Mouse (Mus musculus): Measurements from ENCODE around the gene Mrpl33. TPM values are rescaled to one million over a fixed set of nuclear protein-coding genes. Genes with fewer than 3 reads are reported as not detected.

Mrpl33 gene
- polyA plus RNA-seq, 1 experiment from 2014 or later, result 240 TPM

- no peak for ATAC-seq (ENCODE audit: low read depth)
- H3K27me3 ChIP-seq, result no peaks in the 10 kb centered on the region; the same call in 1 of the 2 replicates
- no peak overlapping the region for H3K27ac ChIP-seq
- 0 out of 2 replicates have a peak overlapping the region, but pooled peaks have one; percentile 58 for H3K9ac ChIP-seq
- WGBS (ENCODE audit: insufficient replicate concordance), result 62% methylated on average over 6 of the region's 6 CpGs
- no peaks in the 10 kb centered on the region for H3K9me3 ChIP-seq (replicated peaks)
- peaks cover 25% of the 10 kb centered on the region for H3K4me1 ChIP-seq (replicated peaks)
- peak overlapping the region; percentile 74 for H3K4me2 ChIP-seq
- peak overlapping the region; percentile 53; the same call in 1 of the 2 replicates for H3K4me3 ChIP-seq (replicated peaks)
- no peaks in the 10 kb centered on the region for H3K36me3 ChIP-seq
- DNase-seq, result no peak
These were observed 752 bp downstream of the Mrpl33 start for GRCm38 (mm10) chr5:31597430-31597944.

GRCm38 (mm10) chr5:31598121-31598520 is 1.4 kb downstream of the Mrpl33 start:
- H3K27ac ChIP-seq, result no peak overlapping the region
- ATAC-seq (ENCODE audit: low read depth), result no peak
- H3K4me1 ChIP-seq (replicated peaks), result peaks cover 29% of the 10 kb centered on the region
- no peaks in the 10 kb centered on the region for H3K9me3 ChIP-seq (replicated peaks)
- no peak overlapping the region for H3K4me2 ChIP-seq
- H3K27me3 ChIP-seq, result no peaks in the 10 kb centered on the region; the same call in 1 of the 2 replicates
- no peak overlapping the region for H3K4me3 ChIP-seq (replicated peaks)
- WGBS (ENCODE audit: insufficient replicate concordance), result 66% methylated on average over 7 of the region's 7 CpGs
- DNase-seq, result no peak
- no peaks in the 10 kb centered on the region for H3K36me3 ChIP-seq
- no peak overlapping the region for H3K9ac ChIP-seq

GRCm38 (mm10) chr5:31598579-31598978 is 1.8 kb downstream of the Mrpl33 start:
- Histone ChIP-seq H3K4me3 (replicated peaks) (no peak overlapping the region), H3K27me3 (no peaks in the 10 kb centered on the region; the same call in 1 of the 2 replicates), H3K9me3 (replicated peaks) (no peaks in the 10 kb centered on the region), H3K9ac (no peak overlapping the region), H3K4me2 (no peak overlapping the region), H3K27ac (no peak overlapping the region), H3K4me1 (replicated peaks) (peaks cover 29% of the 10 kb centered on the region), H3K36me3 (no peaks in the 10 kb centered on the region)
- DNase-seq (no peak), ATAC-seq (ENCODE audit: low read depth) (no peak)
- 53% methylated on average over 4 of the region's 4 CpGs for WGBS (ENCODE audit: insufficient replicate concordance)

GRCm38 (mm10) chr5:31599161-31599560 is 2.4 kb downstream of the Mrpl33 start:
- H3K9ac ChIP-seq, result no peak overlapping the region
- no peak overlapping the region for H3K27ac ChIP-seq
- H3K4me3 ChIP-seq (replicated peaks), result no peak overlapping the region
- H3K4me2 ChIP-seq, result no peak overlapping the region
- 72% methylated on average over 2 of the region's 2 CpGs for WGBS (ENCODE audit: insufficient replicate concordance)
- no peaks in the 10 kb centered on the region; the same call in 1 of the 2 replicates for H3K27me3 ChIP-seq
- no peak for ATAC-seq (ENCODE audit: low read depth)
- no peak for DNase-seq
- H3K4me1 ChIP-seq (replicated peaks), result peaks cover 29% of the 10 kb centered on the region
- H3K36me3 ChIP-seq, result no peaks in the 10 kb centered on the region
- no peaks in the 10 kb centered on the region for H3K9me3 ChIP-seq (replicated peaks)

- 0 out of 2 replicates have a peak, but pooled peaks have one; percentile 48 for ATAC-seq (ENCODE audit: low read depth)
- 44% methylated on average over 7 of the region's 7 CpGs for WGBS (ENCODE audit: insufficient replicate concordance)
- no peak for DNase-seq
These were observed 4.5 kb downstream of the Mrpl33 start for GRCm38 (mm10) chr5:31601162-31601722.

GRCm38 (mm10) chr5:31602377-31602776 is 5.6 kb downstream of the Mrpl33 start:
- no peaks in the 10 kb centered on the region; the same call in 1 of the 2 replicates for H3K27me3 ChIP-seq
- no peak overlapping the region for H3K4me2 ChIP-seq
- 50% methylated on average over 1 of the region's 1 CpGs for WGBS (ENCODE audit: insufficient replicate concordance)
- ATAC-seq (ENCODE audit: low read depth) (peak; percentile 45), DNase-seq (peak; percentile 31)
- peak overlapping the region; percentile 13; the same call in 1 of the 2 replicates for H3K27ac ChIP-seq
- no peak overlapping the region for H3K4me3 ChIP-seq (replicated peaks)
- H3K9ac ChIP-seq, result no peak overlapping the region
- no peaks in the 10 kb centered on the region for H3K36me3 ChIP-seq
- H3K4me1 ChIP-seq (replicated peaks), result peaks cover 17% of the 10 kb centered on the region
- no peaks in the 10 kb centered on the region for H3K9me3 ChIP-seq (replicated peaks)

More at GRCm38 (mm10) chr5:31601162-31601722, 4.5 kb downstream of the Mrpl33 start:
- Histone ChIP-seq H3K36me3 (no peaks in the 10 kb centered on the region), H3K4me1 (replicated peaks) (peaks cover 28% of the 10 kb centered on the region), H3K27ac (no peak overlapping the region), H3K9ac (no peak overlapping the region), H3K27me3 (no peaks in the 10 kb centered on the region; the same call in 1 of the 2 replicates), H3K9me3 (replicated peaks) (no peaks in the 10 kb centered on the region), H3K4me2 (no peak overlapping the region), H3K4me3 (replicated peaks) (no peak overlapping the region)

- H3K27me3 ChIP-seq, result no peaks in the 10 kb centered on the region
- DNase-seq, result no peak
- H3K4me3 ChIP-seq (replicated peaks), result no peak overlapping the region
- H3K4me2 ChIP-seq, result no peak overlapping the region
- H3K4me1 ChIP-seq (replicated peaks), result peaks cover 14% of the 10 kb centered on the region
- no peaks in the 10 kb centered on the region for H3K9me3 ChIP-seq (replicated peaks)
- H3K9ac ChIP-seq, result no peak overlapping the region
- no peak for ATAC-seq (ENCODE audit: low read depth)
- 76% methylated on average over 6 of the region's 6 CpGs for WGBS (ENCODE audit: insufficient replicate concordance)
- no peak overlapping the region for H3K27ac ChIP-seq
- H3K36me3 ChIP-seq, result no peaks in the 10 kb centered on the region
These were observed 7.0 kb downstream of the Mrpl33 start for GRCm38 (mm10) chr5:31603766-31604165.

- no peaks in the 10 kb centered on the region for H3K27me3 ChIP-seq
- H3K4me3 ChIP-seq (replicated peaks), result no peak overlapping the region
- peaks cover 11% of the 10 kb centered on the region for H3K4me1 ChIP-seq (replicated peaks)
- ATAC-seq (ENCODE audit: low read depth), result no peak
- no peaks in the 10 kb centered on the region for H3K36me3 ChIP-seq
- H3K27ac ChIP-seq, result no peak overlapping the region
- no peaks in the 10 kb centered on the region for H3K9me3 ChIP-seq (replicated peaks)
- 42% methylated on average over 3 of the region's 3 CpGs for WGBS (ENCODE audit: insufficient replicate concordance)
- no peak overlapping the region for H3K4me2 ChIP-seq
- no peak overlapping the region for H3K9ac ChIP-seq
- DNase-seq, result no peak
These were observed 9.4 kb downstream of the Mrpl33 start for GRCm38 (mm10) chr5:31606151-31606550.

- H3K9ac ChIP-seq, result no peak overlapping the region
- 70% methylated on average over 13 of the region's 13 CpGs for WGBS (ENCODE audit: insufficient replicate concordance)
- DNase-seq (no peak), ATAC-seq (ENCODE audit: low read depth) (no peak)
- H3K4me3 ChIP-seq (replicated peaks), result no peak overlapping the region
- peaks cover 12% of the 10 kb centered on the region for H3K4me1 ChIP-seq (replicated peaks)
- H3K9me3 ChIP-seq (replicated peaks), result no peaks in the 10 kb centered on the region
- no peak overlapping the region for H3K4me2 ChIP-seq
- no peaks in the 10 kb centered on the region for H3K27me3 ChIP-seq
- H3K36me3 ChIP-seq, result 0 out of 2 replicates have a peak, but pooled peaks cover 1% of the 10 kb centered on the region
- H3K27ac ChIP-seq, result no peak overlapping the region
These were observed 13.8 kb downstream of the Mrpl33 start for GRCm38 (mm10) chr5:31610376-31611086.

- Histone ChIP-seq H3K4me2 (no peak overlapping the region), H3K9ac (no peak overlapping the region), H3K4me1 (replicated peaks) (peaks cover 14% of the 10 kb centered on the region), H3K9me3 (replicated peaks) (no peaks in the 10 kb centered on the region), H3K36me3 (peaks cover 6% of the 10 kb centered on the region), H3K27ac (no peak overlapping the region), H3K27me3 (no peaks in the 10 kb centered on the region), H3K4me3 (replicated peaks) (no peak overlapping the region)
- WGBS (ENCODE audit: insufficient replicate concordance), result 72% methylated on average over 1 of the region's 1 CpGs
- DNase-seq (no peak), ATAC-seq (ENCODE audit: low read depth) (no peak)
These were observed 14.5 kb downstream of the Mrpl33 start for GRCm38 (mm10) chr5:31611186-31611585.

- no peaks in the 10 kb centered on the region for H3K27me3 ChIP-seq
- peak; percentile 93 for ATAC-seq (ENCODE audit: low read depth)
- peak; percentile 65 for DNase-seq
- peak overlapping the region; percentile 66 for H3K4me2 ChIP-seq
- H3K4me1 ChIP-seq (replicated peaks), result peaks cover 19% of the 10 kb centered on the region
- peaks cover 26% of the 10 kb centered on the region for H3K36me3 ChIP-seq
- peak overlapping the region; percentile 90 for H3K27ac ChIP-seq
- H3K9me3 ChIP-seq (replicated peaks), result no peaks in the 10 kb centered on the region
- H3K9ac ChIP-seq, result peak overlapping the region; percentile 83
- WGBS (ENCODE audit: insufficient replicate concordance), result under 1% methylated on average over 37 of the region's 37 CpGs
- peak overlapping the region; percentile 87 for H3K4me3 ChIP-seq (replicated peaks)
These were observed 17.1 kb downstream of the Mrpl33 start for GRCm38 (mm10) chr5:31613852-31614286.
